Mouse (Mus musculus) hematopoietic stem cell, adult 5-6 weeks (primary cell): ENCODE measurements around the gene Nars2. TPM values are rescaled to one million over a fixed set of nuclear protein-coding genes. Genes with fewer than 3 reads are reported as not detected.
A peak's percentile ranks its signal among the peaks of the same experiment; 100 is the strongest.

Experiments
- ATAC-seq, 2 experiments: fragments of 125-278 bp in 1 of 2; replicated peaks in 1 of 2; 2 replicates each; pipeline ENCODE4 v1.8.0; 2016 to 2017; ENCODE audit warnings: inconsistent platforms in 2 of 2, mild to moderate bottlenecking in 2 of 2, moderate number of reproducible peaks in 2 of 2, low read depth in 1 of 2, moderate TSS enrichment in 1 of 2; ENCODE audit not compliant: low FRiP score in 2 of 2, poor library complexity in 2 of 2, severe bottlenecking in 2 of 2, insufficient read depth in 1 of 2, low TSS enrichment in 1 of 2
- total RNA-seq: library from RNA; stranded (forward); fragments of 172-1452, 232-1000 nt; gene quantifications from 2 replicates; pipeline ENCODE4 v1.2.3, GENCODE M21; 2017

Nars2 gene
- total RNA-seq, 1 experiment from 2014 or later = 14.9 TPM

GRCm38 (mm10) chr7:96952094-96952493 lies 789 bp downstream of the Nars2 start:
- ATAC-seq = no peak

DNA sequence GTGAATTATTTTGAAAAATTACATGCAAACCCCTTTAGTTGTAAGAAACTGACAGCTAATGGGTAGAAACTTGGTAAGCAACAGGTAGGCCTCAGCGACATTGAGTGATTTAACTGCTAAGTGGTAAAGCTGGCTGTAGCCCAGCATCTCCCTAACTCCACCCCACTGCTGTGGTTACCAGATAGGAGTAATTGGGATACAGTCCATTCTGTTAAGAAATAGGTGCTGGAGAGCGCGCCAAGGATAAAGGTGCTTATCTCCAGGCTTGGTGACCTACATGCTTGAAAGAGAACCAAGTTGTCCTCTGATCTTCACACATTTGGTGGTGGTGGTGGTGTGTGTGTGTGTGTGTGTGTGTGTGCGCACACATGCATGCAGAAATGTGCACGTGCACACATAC lies 7.9 kb downstream of the Nars2 start:
- no peak; a peak in 2 of 4 replicates for ATAC-seq

DNA sequence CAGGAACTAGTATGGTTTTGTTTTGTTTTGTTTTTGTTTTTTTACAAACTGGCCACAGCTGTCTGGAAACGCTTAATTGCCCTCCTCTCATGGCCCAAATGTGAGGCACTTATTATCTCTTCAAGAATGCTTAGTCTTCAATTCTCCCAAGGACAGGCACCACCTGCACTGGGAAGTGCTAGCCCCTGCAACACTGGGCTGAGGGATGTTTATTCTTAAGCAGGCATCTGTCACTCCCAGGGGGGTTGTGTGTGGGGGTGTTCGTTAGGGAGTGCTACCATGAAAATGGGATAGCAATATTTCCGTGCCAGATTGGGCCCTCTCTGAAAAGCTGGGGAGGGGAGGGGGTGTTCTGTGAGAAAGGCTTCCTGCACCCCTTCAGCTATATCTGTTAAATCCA lies 15.9 kb downstream of the Nars2 start:
- ATAC-seq = no peak

DNA sequence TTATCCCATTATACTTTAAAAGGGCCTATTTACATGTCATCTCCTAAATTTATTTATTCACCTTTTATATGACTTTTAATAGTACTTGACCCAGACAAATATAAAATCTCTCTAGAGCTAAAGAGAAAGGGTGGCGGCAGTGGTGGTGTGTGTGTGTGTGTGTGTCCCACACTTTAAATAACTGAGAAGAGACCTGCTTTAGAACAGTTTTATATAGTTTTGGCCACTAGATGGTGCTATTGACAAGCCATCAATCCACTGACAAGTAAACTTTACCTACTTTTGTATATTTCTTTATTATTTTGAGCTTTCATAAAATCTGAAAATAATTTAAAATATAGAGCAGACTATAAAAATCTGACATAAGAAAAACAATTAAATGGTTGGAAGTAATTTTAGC lies 19.1 kb downstream of the Nars2 start:
- peak; percentile 66 to 71; a peak in 3 of 4 replicates for ATAC-seq

GRCm38 (mm10) chr7:96971027-96971996 lies 20.0 kb downstream of the Nars2 start:
- peak; percentile 27 to 40; a peak in 2 of 4 replicates for ATAC-seq

DNA sequence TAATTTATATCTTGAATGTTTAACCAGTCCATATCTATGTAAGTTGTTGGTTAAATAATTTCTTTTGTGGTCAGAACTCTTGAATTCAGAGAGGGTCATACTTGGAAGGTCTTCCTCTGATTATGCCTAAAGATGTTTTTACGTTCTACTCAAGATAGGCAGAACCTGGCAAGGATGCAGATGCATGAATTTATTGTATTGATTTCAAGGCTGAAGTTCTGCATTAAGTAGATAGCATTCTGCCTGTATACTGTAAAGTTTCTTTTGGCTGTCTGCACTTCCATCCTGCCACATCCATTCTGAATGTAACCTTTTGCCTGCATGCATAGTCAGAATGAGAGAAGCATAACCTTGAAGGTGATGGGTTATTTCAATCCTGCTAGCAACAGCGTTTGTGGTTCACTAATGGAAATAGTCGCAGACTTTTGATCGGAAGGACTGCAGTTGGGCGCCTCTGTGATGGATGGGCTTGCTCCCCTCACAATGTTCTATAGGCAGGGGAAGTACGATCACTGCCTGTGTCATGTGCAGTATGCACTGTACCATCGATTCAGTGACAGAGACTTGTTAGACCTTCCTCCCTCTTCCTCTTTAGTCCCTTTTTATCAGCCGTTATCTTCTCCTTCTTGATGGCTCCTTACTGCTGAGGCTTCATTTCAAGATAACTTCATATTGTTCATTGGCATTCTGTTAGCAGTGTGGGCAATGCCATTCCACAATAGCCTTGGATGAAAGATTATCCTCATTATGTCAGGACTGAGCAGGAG lies 21.0 kb downstream of the Nars2 start:
- ATAC-seq = peak in 1 of 2 experiments; percentile 19; a peak in 1 of 4 replicates

- no peak for ATAC-seq
Observed at GRCm38 (mm10) chr7:96975914-96976313, 24.6 kb downstream of the Nars2 start.

- no peak for ATAC-seq
Observed at GRCm38 (mm10) chr7:96977209-96977608, 25.9 kb downstream of the Nars2 start.

- no peak for ATAC-seq
Observed at GRCm38 (mm10) chr7:96981366-96981765, 30.1 kb downstream of the Nars2 start.

GRCm38 (mm10) chr7:96983660-96984347 lies 32.5 kb downstream of the Nars2 start:
- 0 out of 4 replicates have a peak, but pooled peaks have one; percentile 17 to 42 for ATAC-seq

DNA sequence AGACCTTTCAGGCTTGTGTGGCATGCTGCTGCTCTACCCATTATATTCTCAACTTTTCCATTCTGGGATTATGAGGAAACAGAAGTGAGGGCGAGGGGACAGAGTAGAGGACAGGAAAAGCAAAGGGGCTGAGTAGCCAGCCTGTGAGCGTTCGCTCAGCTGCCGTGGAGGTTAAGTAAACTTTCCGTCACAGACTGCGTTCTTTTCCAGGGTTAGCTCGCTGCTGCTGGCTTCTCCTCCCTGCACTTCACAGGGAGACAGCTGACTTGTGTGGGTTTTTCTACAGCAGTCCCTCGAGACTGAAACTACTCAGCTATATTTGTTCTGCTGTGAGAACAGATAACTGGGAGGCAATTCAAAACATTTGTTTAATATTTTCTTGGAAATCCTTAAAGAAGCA lies 34.5 kb downstream of the Nars2 start:
- no peak for ATAC-seq

DNA sequence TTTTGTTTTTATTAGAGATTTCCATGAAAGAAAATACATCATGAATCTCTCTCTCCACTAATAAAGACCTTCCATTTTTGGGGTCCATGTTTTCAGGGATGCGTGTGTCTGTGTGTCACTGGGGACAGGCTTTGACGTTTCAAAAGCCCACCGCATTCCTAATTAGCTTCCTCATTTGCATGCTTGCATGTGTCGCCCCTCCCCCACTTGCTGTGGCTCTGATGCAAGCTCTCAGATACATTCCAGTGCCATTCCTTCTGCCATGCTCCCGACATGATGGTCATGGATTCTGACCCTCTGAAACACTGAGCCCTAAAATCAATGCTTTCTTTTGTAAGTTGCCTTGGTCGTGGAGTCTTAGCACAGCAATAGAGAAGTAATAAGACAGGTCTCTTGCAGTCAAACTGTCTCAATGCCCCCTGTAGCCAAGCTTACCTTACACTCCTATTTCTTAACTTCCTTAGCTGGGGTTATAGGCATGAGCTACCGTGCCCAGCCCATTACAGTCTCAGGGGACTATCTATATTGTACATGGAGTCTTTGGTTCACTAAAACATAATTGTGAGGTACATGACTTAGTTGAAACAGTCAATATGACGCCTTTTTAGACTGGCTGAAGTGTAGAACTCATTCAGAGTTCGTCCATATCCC lies 35.6 kb downstream of the Nars2 start:
- ATAC-seq = peak in 1 of 2 experiments; percentile 32; a peak in 1 of 4 replicates

GRCm38 (mm10) chr7:96987676-96988075 lies 36.4 kb downstream of the Nars2 start:
- ATAC-seq = no peak

DNA sequence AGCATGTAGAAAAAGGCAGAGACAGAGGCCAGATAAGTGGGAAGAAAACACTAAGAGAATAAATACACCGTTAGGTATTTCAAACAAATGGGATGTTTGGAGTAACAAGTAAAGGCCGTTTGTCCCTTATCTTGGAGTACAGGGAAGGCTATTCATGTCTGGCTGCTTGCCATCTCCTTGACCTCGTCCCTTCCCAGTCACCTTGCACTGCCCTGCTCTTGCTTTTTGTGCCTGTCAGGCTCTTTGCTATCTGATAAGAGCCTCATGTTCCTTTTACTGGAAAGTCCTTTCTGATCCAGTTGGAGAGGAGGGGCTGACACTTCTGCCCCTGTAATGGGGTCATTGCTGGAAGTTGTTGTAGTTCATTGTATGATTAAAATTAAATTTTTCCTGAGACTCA lies 61.7 kb downstream of the Nars2 start:
- ATAC-seq = no peak

- ATAC-seq = peak; percentile 42 to 58; a peak in 2 of 4 replicates
Observed at GRCm38 (mm10) chr7:97018005-97018404, 66.7 kb downstream of the Nars2 start.

DNA sequence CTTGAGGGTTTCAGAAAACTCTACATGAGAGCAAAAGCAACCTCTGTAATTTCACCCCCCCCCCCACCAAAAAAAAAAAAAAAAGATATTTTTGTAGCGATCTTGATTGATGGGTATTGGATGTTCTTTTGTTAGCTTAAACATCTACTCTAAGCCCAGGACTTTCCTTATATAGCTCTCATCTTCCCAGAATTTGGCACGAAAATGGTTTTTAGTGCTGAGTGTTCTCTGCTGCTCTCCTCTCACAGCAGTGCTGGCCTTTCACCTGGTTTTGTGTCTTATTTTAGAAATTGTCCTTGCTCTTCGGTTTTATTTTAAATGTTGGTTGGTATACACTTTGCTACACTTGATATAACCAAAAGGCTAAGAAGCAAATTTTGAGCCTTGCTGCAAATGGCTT lies 67.1 kb downstream of the Nars2 start:
- ATAC-seq = no peak

DNA sequence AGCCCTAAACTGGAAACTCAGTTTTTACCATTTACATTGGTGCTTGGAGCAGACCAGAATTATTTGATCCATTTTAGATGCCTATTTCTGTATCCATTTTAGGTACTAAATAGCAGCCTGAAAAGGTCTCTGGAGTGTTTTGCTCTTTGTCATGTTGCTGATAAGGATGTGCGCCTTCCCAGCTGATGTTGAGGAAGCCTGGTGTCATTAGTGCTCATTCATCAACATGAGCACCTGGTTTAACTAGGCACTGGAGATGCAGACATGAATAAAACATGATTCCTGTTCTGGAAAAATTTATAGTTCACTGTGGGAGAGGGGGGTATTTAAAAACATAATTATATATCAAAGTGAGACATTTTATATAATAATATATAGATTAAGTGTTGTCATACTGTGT lies 68.0 kb downstream of the Nars2 start:
- ATAC-seq = no peak
